Mouse (Mus musculus): Measurements from ENCODE around the gene P2ry6. TPM values are rescaled to one million over a fixed set of nuclear protein-coding genes. Genes with fewer than 3 reads are reported as not detected.
A peak's percentile ranks its signal among the peaks of the same experiment; 100 is the strongest.

P2ry6 gene
- polyA plus RNA-seq, 1 experiment = 27.8 TPM

DNA sequence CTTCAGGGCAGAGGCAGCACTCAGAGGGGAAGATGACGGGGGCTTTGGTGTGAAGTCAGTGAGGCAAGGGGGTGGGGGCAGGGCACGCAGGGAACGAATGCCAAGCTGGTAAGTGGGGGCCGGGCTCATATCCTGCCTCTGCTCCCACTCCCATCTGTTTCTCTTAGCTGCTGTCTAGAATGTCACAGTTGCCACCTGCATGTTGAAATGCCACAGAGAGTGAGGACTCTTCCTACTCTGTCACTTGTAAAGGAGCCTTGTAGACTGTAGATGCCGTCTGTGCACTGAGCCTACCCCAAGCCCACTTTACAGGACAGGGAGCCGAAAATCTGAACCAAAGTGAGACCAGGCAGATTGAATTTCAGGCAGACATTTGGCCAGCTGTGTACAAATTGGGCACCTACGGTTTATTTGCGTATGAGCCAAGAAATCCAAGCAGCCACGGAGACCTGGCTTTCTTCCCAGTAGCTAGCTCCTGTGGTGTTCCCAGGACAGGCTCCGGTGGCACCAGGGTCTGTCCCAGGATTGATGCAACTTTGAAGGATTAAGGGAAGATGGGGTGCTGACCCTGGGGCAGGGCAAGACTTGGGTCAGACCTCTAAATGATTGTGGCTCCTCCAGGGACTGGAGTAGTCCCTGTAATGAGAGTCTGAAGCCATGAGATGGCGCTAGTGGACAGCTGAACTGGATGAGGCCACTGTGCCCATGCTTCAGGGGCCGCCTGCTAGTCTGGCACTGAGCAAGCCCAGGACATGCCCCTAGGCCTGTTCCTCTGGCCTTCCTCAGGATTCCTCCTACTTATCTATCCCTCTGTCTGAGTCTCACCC lies 31.4 kb downstream of the P2ry6 start:
- no peak overlapping the region for H3K27ac ChIP-seq (ENCODE audit: insufficient read depth, low read depth, low read length)
- TF ChIP-seq POLR2A (IDR thresholded peaks at IDR 0.05; ENCODE audit: low read depth, low read length) (no peak), CTCF (IDR thresholded peaks at IDR 0.05; ENCODE audit: extremely low read depth, insufficient read length, insufficient replicate concordance, low read depth, low read length) (peak; percentile 56; the same call in 1 of the 2 replicates)
- no peaks in the 10 kb centered on the region for H3K4me1 ChIP-seq (ENCODE audit: control insufficient read depth, insufficient read depth, insufficient read length, low read length)
- peaks cover 5% of the 10 kb centered on the region; the same call in 1 of the 2 replicates for H3K36me3 ChIP-seq (ENCODE audit: control insufficient read depth, insufficient read depth, low read length)
- no peak overlapping the region for H3K4me3 ChIP-seq (ENCODE audit: low read depth, low read length)
- 58% methylated on average over 12 of the region's 12 CpGs for WGBS
- no peaks in the 10 kb centered on the region for H3K27me3 ChIP-seq (ENCODE audit: control insufficient read depth, insufficient read depth, low read length)

DNA sequence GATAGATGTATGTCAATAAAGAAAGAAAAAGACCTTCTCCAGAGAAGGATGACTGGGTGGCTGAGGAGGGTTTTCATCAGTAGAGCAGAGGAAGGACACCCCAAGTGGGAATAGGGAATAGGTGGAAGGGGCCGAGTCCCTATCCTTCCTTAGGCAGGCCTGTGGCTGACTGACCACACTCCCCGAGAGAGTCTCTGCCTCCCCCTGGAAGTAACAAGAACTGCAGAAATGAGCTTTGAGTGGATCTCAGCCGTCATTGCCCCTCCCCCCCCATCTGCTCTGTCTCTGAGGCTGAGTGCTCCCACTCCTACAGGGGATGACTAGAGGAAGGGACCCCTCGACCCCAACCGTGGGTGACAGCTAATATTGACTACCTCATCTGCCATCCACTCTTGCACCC lies 33.3 kb downstream of the P2ry6 start:
- TF ChIP-seq CTCF (IDR thresholded peaks at IDR 0.05; ENCODE audit: extremely low read depth, insufficient read length, insufficient replicate concordance, low read depth, low read length) = no peak
- TF ChIP-seq POLR2A (IDR thresholded peaks at IDR 0.05; ENCODE audit: low read depth, low read length) = no peak
- peaks cover 7% of the 10 kb centered on the region for H3K36me3 ChIP-seq (ENCODE audit: control insufficient read depth, insufficient read depth, low read length)
- no peak overlapping the region for H3K4me3 ChIP-seq (ENCODE audit: low read depth, low read length)
- no peaks in the 10 kb centered on the region for H3K4me1 ChIP-seq (ENCODE audit: control insufficient read depth, insufficient read depth, insufficient read length, low read length)
- 50% methylated on average over 5 of the region's 5 CpGs for WGBS
- H3K27ac ChIP-seq (ENCODE audit: insufficient read depth, low read depth, low read length) = no peak overlapping the region
- H3K27me3 ChIP-seq (ENCODE audit: control insufficient read depth, insufficient read depth, low read length) = no peaks in the 10 kb centered on the region

GRCm38 (mm10) chr7:100938106-100938505 lies 36.3 kb downstream of the P2ry6 start:
- WGBS = 90% methylated on average over 16 of the region's 16 CpGs
- no peak for TF ChIP-seq CTCF (IDR thresholded peaks at IDR 0.05; ENCODE audit: extremely low read depth, insufficient read length, insufficient replicate concordance, low read depth, low read length)
- no peak for TF ChIP-seq POLR2A (IDR thresholded peaks at IDR 0.05; ENCODE audit: low read depth, low read length)
- H3K27ac ChIP-seq (ENCODE audit: insufficient read depth, low read depth, low read length) = no peak overlapping the region
- no peaks in the 10 kb centered on the region for H3K4me1 ChIP-seq (ENCODE audit: control insufficient read depth, insufficient read depth, insufficient read length, low read length)
- H3K27me3 ChIP-seq (ENCODE audit: control insufficient read depth, insufficient read depth, low read length) = no peaks in the 10 kb centered on the region
- no peak overlapping the region for H3K4me3 ChIP-seq (ENCODE audit: low read depth, low read length)
- peaks cover 7% of the 10 kb centered on the region for H3K36me3 ChIP-seq (ENCODE audit: control insufficient read depth, insufficient read depth, low read length)

DNA sequence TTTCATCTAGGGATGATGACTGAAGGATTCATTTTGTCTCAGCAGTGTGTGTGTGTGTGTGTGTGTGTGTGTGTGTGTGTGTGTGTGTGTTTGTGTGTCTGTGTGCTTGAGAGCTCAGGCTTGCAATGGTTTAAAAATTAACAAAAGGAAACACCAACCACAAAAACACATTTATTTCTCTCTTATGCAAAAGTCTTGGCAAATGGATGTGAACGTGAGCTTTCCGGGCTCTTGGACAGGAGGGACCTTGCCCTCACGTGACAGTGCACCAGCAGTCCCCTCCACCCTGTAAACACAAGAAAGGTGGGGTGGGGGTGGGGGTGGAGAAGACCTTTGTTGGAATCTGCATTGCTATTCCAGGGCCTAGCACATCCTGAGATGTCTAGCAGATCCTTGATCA lies 37.0 kb downstream of the P2ry6 start:
- 71% methylated on average over 3 of the region's 3 CpGs for WGBS
- TF ChIP-seq POLR2A (IDR thresholded peaks at IDR 0.05; ENCODE audit: low read depth, low read length) = no peak
- no peak for TF ChIP-seq CTCF (IDR thresholded peaks at IDR 0.05; ENCODE audit: extremely low read depth, insufficient read length, insufficient replicate concordance, low read depth, low read length)
- Histone ChIP-seq H3K27me3 (ENCODE audit: control insufficient read depth, insufficient read depth, low read length) (no peaks in the 10 kb centered on the region; the same call in 1 of the 2 replicates), H3K36me3 (ENCODE audit: control insufficient read depth, insufficient read depth, low read length) (peaks cover 7% of the 10 kb centered on the region), H3K4me3 (ENCODE audit: low read depth, low read length) (no peak overlapping the region), H3K4me1 (ENCODE audit: control insufficient read depth, insufficient read depth, insufficient read length, low read length) (peaks cover 1% of the 10 kb centered on the region), H3K27ac (ENCODE audit: insufficient read depth, low read depth, low read length) (no peak overlapping the region)

- TF ChIP-seq POLR2A (IDR thresholded peaks at IDR 0.05; ENCODE audit: low read depth, low read length) = no peak
- TF ChIP-seq CTCF (IDR thresholded peaks at IDR 0.05; ENCODE audit: extremely low read depth, insufficient read length, insufficient replicate concordance, low read depth, low read length) = no peak
These were observed 40.9 kb downstream of the P2ry6 start for GRCm38 (mm10) chr7:100933520-100933919.

DNA sequence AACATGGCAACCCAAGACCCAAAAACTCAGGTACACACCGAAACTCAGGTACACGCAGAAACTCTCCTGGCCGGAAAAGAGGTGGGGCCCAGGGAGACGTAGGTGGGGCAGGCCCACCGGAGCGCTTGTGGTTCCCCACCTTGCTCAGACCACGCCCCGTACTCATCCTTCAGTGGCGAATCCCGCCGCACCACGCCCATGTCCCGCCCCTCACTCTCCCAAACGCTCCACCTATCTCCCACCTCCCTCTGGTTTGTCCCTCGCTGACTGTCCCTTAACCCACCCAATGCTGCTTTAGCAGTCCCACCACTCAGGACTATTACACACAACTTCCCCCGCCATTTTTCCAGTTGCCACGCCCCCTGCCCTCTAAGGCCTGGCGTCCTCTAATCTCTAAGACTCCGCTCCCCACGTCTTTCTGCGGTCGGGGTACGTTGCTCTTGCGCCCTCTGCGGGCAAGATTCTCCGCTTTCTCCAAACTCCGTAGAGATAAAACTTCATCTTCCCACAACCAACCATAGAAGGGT lies 41.9 kb downstream of the P2ry6 start:
- peaks cover 2% of the 10 kb centered on the region; the same call in 1 of the 2 replicates for H3K36me3 ChIP-seq (ENCODE audit: control insufficient read depth, insufficient read depth, low read length)
- H3K4me1 ChIP-seq (ENCODE audit: control insufficient read depth, insufficient read depth, insufficient read length, low read length) = peaks cover 3% of the 10 kb centered on the region
- H3K27me3 ChIP-seq (ENCODE audit: control insufficient read depth, insufficient read depth, low read length) = peaks cover 19% of the 10 kb centered on the region
- no peak overlapping the region for H3K27ac ChIP-seq (ENCODE audit: insufficient read depth, low read depth, low read length)
- TF ChIP-seq POLR2A (IDR thresholded peaks at IDR 0.05; ENCODE audit: low read depth, low read length) (no peak), CTCF (IDR thresholded peaks at IDR 0.05; ENCODE audit: extremely low read depth, insufficient read length, insufficient replicate concordance, low read depth, low read length) (peak; percentile 68; the same call in 1 of the 2 replicates)
- H3K4me3 ChIP-seq (ENCODE audit: low read depth, low read length) = peak overlapping the region; percentile 65
- WGBS = under 1% methylated on average over 27 of the region's 27 CpGs

More at GRCm38 (mm10) chr7:100933520-100933919, 40.9 kb downstream of the P2ry6 start:
- Histone ChIP-seq H3K27me3 (ENCODE audit: control insufficient read depth, insufficient read depth, low read length) (peaks cover 19% of the 10 kb centered on the region), H3K36me3 (ENCODE audit: control insufficient read depth, insufficient read depth, low read length) (peaks cover 6% of the 10 kb centered on the region), H3K4me1 (ENCODE audit: control insufficient read depth, insufficient read depth, insufficient read length, low read length) (peaks cover 3% of the 10 kb centered on the region), H3K4me3 (ENCODE audit: low read depth, low read length) (no peak overlapping the region), H3K27ac (ENCODE audit: insufficient read depth, low read depth, low read length) (no peak overlapping the region)

- Histone ChIP-seq H3K27ac (ENCODE audit: insufficient read depth, low read depth, low read length) (peak within 1 kb of the TSS; percentile 55), H3K27me3 (ENCODE audit: control insufficient read depth, insufficient read depth, low read length) (peaks cover 19% of the 10 kb centered on the region), H3K36me3 (ENCODE audit: control insufficient read depth, insufficient read depth, low read length) (no peaks in the 10 kb centered on the region), H3K4me1 (ENCODE audit: control insufficient read depth, insufficient read depth, insufficient read length, low read length) (peaks cover 3% of the 10 kb centered on the region), H3K4me3 (ENCODE audit: low read depth, low read length) (peak within 1 kb of the TSS; percentile 65)
- TF ChIP-seq POLR2A (IDR thresholded peaks at IDR 0.05; ENCODE audit: low read depth, low read length) = peak; percentile 32; the same call in 1 of the 2 replicates
- TF ChIP-seq CTCF (IDR thresholded peaks at IDR 0.05; ENCODE audit: extremely low read depth, insufficient read length, insufficient replicate concordance, low read depth, low read length) = no peak
- 2% methylated on average over 35 of the region's 35 CpGs for WGBS
These were observed 42.4 kb downstream of the P2ry6 start, which contains the start of gene Arhgef17 for GRCm38 (mm10) chr7:100931926-100932480. Gene Arhgef17, minus strand, starts transcription at chr7:100932107.

All from small intestine, adult 2 months (tissue).